Mouse (Mus musculus) leukemia stem cell, adult 10-12 weeks (primary cell): ENCODE measurements around the gene Col1a2. TPM values are rescaled to one million over a fixed set of nuclear protein-coding genes. Genes with fewer than 3 reads are reported as not detected.

Experiments
- polyA plus RNA-seq: library from polyadenylated mRNA; stranded (reverse); fragments of >175 nt; gene quantifications from 2 replicates; pipeline ENCODE4 v1.2.3, GENCODE M21; 2012; ENCODE audit warnings: low replicate concordance

Gene Col1a2
- 6.6 and 7.7 TPM in 2 replicates for polyA plus RNA-seq

GRCm38 (mm10) chr6:4504603-4505131 lies at the start of gene Col1a2:
TSS of gene Col1a2 (plus strand) at chr6:4504814.

Other genes starting within 250 kb of the Col1a2 start
- 8.7 and 9.7 TPM in 2 replicates for gene Casd1, start 96.0 kb downstream of the Col1a2 start, polyA plus RNA-seq
- gene Sgce, start 242.4 kb downstream of the Col1a2 start, polyA plus RNA-seq, result 0.17 TPM in 1 of 2 replicates, not detected in the other
- gene Peg10, start 242.5 kb downstream of the Col1a2 start, polyA plus RNA-seq, result 0.14 and 0.24 TPM in 2 replicates